Mouse (Mus musculus) inflammation-experienced regulatory T-cells, adult 6 months (primary cell): Measurements from ENCODE around the gene Znhit6. TPM values are rescaled to one million over a fixed set of nuclear protein-coding genes. Genes with fewer than 3 reads are reported as not detected.

ENCODE experiments used
- ATAC-seq: one replicate; pipeline ENCODE4 v1.8.0; 2017
- polyA plus RNA-seq, 3 experiments: library from polyadenylated mRNA; unstranded; fragments of 100-300 nt; shearing (Covaris generic); gene quantifications; one replicate each; pipeline ENCODE4 v1.2.1; 2017

Gene Znhit6
- polyA plus RNA-seq, 3 experiments from 2014 or later: 26.9 to 36.4 (median 34.4) TPM

DNA sequence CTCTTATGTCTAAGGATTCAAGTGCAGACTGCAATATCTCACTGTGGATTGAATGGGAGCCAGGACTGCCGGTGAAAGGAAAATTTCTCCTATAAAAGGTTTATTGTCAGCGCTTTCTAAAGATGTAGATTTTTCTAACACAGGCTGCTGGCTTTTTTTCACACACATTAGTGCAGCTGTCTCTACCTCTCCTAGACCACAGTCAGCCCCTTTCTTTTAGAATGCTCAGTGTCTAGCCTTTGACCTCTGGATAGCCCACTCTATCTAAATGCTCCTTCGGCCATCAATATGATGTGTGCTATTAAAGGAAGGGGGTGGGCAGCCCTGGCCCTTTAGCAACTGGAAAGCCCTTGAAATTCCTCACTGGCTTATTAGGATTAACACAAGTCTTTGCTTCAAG lies 70.0 kb downstream of the Znhit6 start:
- ATAC-seq: no peak

- ATAC-seq: no peak
Measured at GRCm38 (mm10) chr3:145646666-145647065, 70.7 kb downstream of the Znhit6 start.

- no peak for ATAC-seq
Measured at GRCm38 (mm10) chr3:145647416-145647815, 71.4 kb downstream of the Znhit6 start.

DNA sequence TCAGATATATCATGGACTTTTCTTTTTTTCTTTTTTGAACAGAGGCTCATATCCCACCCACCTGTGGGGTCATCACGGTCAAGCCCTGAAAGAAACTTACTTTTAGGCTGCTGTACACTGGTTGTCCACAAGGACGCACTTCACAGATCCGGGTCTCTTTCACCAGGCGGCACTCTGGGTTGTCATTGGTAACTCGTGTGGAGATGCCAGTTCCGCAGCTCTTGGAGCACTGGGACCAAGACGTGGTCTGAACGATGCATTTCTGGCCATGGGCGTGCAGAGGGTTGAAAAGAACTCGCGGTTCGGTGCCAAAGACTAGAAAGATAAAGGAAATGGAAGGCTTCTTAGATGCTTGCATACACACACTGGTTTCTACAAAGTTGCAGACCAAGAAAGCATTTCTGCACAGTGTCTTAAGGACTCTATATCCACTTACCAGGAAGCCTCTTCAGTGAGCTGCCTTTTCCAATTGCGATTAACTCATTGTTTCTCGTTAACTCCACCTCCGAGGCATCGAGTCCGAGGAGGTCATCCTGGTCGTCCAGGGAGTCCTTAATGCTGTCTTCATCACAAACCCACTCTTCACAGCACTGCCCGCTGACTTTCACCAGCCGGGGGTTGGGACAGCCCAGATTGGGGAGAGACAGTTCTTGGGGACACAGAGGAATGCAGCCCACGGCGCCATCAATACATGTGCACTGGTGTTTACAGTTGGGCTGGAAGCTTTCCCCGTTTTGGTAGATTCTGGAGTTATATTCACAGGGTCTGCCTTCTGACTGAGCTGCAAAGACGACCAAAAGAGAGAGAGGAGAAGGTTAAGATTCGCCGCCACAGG lies 72.3 kb downstream of the Znhit6 start:
- ATAC-seq: no peak

DNA sequence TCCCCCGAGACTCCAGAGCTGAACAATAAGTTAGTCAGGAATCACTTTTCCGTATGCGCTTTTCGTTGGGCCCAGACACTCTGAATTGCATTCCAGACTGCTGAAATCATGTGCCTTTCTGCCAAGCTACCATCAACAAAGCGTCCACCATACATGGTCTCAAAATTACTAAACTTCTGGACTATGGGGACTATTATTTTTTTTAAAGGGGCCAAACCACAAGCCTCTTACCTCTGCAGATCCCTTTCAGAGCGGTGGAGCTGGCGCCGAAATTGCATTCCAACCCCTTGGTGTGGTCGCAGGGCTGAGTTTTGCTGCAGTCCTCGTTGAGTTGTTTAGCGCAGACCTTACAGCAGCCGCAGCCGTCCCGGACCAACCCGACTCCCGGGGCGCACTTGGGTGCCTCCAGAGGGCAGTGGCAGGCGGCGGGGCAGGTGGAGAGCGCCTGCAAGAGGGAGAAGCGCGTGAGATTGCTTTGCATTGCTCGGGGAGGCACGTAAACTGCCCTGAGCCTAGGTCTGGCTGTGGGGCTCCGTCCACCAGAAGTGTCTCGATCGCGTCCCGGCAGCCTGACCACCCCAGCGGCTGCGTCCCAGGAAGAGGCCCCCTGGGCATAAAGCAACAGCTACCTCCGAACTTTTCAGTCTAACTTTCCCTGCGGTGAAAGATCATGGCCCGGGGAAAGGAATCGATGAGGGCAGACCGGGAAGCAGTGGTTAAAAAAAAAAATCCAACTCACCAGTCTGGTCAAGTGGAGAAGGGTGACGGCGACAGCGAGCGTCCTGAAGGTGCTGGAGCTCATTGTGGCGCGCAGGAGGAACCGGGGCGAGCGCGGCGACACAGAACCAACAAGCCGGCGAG lies 73.2 kb downstream of the Znhit6 start:
- ATAC-seq: no peak

DNA sequence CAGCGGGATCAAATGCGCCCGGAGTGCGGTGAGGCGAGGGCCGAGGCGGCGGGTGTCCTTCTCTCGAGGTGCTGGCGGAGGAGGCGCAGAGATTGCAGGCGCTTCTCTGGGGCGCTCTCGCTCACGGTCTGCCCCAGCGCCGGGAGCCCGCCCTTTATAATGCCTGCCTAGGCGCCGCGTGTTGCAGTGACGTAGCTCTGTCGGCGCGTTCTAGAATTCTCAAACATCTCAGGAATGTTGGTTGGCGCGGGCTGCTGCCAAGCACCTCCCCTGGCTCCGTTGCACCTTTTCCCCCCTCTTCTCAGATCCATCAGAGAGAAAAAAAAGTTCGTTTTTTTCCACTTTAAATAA lies 73.8 kb downstream of the Znhit6 start, which contains the start of gene Ccn1:
Gene Ccn1 (minus strand): TSS at position 130 of the 351 bp plus-strand sequence.
- no peak for ATAC-seq

GRCm38 (mm10) chr3:145650298-145651011 lies 74.5 kb downstream of the Znhit6 start:
- no peak for ATAC-seq

GRCm38 (mm10) chr3:145651029-145651977 lies 75.3 kb downstream of the Znhit6 start:
- ATAC-seq: no peak

GRCm38 (mm10) chr3:145651978-145652321 lies 75.9 kb downstream of the Znhit6 start:
- no peak for ATAC-seq

- ATAC-seq: no peak
Measured at GRCm38 (mm10) chr3:145652322-145653131, 76.5 kb downstream of the Znhit6 start.

GRCm38 (mm10) chr3:145653191-145653940 lies 77.4 kb downstream of the Znhit6 start:
- ATAC-seq: peak; percentile 81

DNA sequence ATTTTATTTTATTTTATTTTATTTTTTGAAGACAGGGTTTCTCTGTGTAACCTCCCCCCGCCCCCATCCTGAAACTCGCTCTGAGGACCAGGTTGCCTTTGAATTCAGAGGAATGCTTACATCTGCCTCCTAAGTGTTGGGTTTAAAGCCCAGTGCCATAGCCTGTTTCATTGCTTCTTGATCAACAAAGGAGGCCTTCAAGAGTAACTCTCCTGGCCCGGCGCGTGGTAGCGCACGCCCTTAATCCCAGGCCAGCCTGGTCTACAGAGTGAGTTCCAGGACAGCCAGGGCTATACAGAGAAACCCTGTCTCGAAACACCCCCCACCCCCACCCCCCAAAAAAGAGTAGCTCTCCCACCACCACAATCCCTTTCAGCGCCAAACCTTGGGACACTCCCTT lies 78.0 kb downstream of the Znhit6 start:
- no peak for ATAC-seq

Other genes starting within 250 kb of the Znhit6 start
- gene Ccn1, start 73.8 kb downstream of the Znhit6 start, polyA plus RNA-seq: not detected
- under 1 TPM in 1 of 3 experiments, not detected in 2; 0.15 TPM for gene Ddah1, start 182.5 kb downstream of the Znhit6 start, polyA plus RNA-seq